Mouse (Mus musculus) gonadal fat pad, adult 2 months (tissue): ENCODE data around the gene Gm21882. TPM values are rescaled to one million over a fixed set of nuclear protein-coding genes. Genes with fewer than 3 reads are reported as not detected.
"Not testable (repeated sequence)": the region's sequence is repeated elsewhere in the genome, so short reads cannot be mapped to it uniquely, and the experiment has no call there.

Experiments
- DNase-seq: peaks from one replicate; pipeline ENCODE4 v3.0.0-alpha.2; 2012; ENCODE audit warnings: low read depth
- polyA plus RNA-seq: library from polyadenylated mRNA; depleted of rRNA; stranded (reverse); fragments of >200 nt; gene quantifications from 2 replicates; pipeline ENCODE4 v1.2.3, GENCODE M21; 2012; rRNA removed

The Gm21882 gene
- polyA plus RNA-seq, result not detected in 2 replicates

DNA sequence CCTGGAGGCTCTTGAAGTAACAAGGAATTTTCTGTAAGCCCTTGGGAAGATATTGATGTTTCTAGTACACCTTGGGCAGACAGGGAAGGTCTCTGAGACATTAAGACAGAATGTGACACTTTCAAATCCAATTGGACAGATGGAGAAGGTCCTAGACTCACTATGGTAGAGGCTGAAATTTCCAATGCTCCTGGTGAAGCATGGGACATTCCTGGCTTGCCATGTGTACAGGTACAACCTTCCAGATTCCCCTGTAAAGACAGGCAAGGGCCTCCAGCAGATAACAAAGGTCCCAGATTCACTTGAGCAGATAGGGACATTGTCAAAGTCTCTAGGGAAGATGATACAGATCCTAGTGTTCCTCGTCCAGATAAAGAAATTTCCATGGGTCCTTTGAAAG, at the start of gene Gm21882:
Gene Gm21882, minus strand, starts transcription at position 101 of the 400 bp plus-strand sequence.
- not testable (repeated sequence) for DNase-seq

Other genes with a start within 250 kb of the Gm21882 start
- not detected in 2 replicates for gene Gm21865, start 64.6 kb downstream of the Gm21882 start, polyA plus RNA-seq